Mouse (Mus musculus) retina, adult 2 months (tissue): Measurements from ENCODE around the gene Nat8f1.
"Not testable (repeated sequence)": the region's sequence is repeated elsewhere in the genome, so short reads cannot be mapped to it uniquely, and the experiment has no call there.

Experiments
- DNase-seq: peaks from one replicate; pipeline ENCODE4 v3.0.0-alpha.2; 2012; ENCODE audit warnings: low read depth, low spot score

The Nat8f1 gene

DNA sequence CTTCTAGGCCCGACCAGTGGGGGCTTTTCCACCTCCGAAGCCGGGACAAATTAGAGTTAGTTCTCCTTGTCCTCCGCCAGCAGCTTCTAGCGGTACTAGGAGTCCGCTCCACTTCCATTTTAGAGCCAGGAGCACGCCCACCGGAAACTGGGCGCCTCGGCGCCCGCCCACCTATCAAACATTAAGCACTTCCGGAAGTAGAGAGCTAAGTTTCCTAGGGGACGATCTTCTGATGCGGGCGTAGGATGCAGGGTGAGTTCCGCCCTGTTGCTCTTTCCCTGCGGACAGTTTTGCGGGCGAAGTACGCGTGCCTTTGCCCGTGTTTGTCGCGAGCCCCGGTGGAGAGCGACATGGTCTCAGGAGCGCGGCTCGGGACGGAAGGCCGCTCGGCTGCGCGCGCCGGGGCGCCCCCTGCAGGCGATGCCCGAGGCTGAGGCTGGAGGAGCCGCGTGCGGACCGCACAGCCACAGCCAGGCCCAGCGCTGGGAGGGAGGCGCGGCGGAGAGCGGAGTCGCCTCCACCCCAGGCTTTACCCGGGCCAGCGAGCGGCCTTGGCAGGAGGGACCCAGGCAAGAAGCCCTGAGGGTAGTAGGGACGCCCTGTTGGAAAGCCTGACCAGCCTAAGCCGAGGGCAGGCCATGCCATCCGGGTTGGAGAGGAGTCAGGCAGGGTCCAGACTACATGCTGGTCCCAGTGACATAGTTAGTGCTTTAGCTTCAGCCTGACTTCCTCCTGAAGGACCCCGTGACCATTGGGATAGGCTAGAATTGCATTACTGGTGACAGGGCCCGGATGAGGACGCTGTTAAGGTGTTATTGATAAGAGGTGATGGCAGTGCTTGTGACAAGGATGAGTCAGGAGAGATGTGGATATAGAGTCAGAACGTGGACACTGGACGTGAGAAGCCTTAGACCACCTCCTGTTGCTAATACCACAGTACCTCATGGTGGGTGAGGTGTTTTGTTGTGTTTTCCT is at the start of gene Nat8f1:
Gene Nat8f1 (minus strand): TSS at position 149 of the 975 bp plus-strand sequence.
- peak; percentile 73 for DNase-seq

DNA sequence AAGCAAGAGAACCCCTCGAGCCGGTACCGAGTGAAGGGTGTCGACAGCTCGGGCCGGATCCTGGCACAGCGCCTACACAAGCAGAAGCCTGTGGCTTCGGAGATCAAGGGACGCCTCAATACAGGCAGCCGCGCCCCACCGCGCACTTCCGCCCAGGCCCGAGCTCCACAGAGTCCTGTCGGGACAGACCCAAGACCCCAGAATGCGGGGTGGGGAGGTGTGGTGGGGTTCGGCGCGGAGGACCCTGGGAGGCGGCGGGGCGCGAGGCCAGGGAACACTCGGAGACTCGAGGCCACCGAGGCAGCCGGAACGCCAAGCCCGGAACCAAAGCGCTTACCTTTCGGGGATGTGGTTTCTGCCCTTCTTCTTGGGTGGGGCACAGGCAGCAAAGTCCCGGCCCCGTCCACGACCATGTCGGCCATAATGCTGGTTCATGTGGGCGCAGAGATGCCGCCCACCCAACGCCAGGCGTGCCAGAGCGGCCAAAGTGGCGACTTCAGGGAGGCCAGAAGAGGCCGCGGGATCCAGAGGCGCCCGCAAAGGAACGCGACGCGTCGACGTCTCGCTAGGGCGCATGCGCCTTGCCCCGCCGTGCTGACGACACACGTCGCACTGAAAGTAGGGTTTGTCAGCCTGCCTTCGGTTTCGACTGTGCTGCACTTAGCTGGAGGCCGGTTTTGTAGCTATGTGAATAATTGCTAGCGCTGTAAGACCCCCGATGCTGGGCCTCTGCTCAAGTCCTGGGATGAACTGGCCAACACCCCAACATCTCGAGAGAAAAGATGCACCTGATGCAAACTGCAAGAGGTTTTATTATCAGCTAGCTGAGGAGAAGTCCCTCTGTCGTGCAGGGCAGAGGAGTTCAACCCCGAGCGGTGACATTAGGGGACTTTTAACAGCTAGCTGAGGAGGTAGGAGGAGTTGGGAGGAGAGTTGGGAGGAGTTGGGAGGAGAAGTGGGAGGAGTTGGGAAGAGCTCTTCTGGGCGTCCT is 45.9 kb upstream of the Nat8f1 start, which contains the start of gene Dusp11:
Gene Dusp11 (minus strand): TSS at position 567 of the 991 bp plus-strand sequence.
- DNase-seq = peak; percentile 78

DNA sequence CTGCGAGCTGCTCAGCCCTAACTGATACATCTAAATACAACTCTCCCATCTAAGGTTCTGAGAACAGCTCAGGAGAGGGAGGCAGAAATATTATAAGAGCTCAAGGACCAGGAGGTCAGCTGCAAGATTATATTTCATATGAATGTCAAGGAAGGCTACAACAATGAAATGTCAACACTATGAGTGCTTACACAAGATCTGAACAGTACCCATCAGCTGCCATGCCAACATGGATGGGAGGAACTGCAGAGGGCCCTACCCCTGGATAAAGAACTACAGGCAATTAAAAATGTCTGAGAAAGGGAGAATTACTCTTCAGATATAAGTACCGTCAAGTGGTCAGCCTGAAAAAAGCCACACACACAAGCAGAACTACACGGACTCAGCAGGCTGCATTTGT is 42.1 kb upstream of the Nat8f1 start:
- DNase-seq = no peak

DNA sequence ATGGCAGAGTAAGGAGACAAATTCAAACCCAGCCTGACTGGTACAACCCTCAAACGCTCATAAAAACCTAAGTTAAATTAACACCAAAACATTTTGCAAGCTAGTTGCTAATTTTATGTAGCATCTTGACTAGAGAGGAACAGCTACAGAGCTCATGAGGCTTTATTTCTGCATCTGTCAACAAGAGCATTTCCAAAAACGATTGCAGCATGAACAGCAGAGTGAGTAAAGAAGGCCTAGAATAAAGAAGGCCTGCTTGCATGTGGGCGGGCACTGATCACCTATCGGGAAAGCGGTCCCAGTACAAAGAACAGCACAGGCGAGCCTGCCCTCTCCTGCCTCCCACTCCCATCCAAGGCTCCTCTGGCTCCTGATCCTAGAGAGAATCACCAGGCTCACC is 33.1 kb upstream of the Nat8f1 start:
- DNase-seq = no peak

DNA sequence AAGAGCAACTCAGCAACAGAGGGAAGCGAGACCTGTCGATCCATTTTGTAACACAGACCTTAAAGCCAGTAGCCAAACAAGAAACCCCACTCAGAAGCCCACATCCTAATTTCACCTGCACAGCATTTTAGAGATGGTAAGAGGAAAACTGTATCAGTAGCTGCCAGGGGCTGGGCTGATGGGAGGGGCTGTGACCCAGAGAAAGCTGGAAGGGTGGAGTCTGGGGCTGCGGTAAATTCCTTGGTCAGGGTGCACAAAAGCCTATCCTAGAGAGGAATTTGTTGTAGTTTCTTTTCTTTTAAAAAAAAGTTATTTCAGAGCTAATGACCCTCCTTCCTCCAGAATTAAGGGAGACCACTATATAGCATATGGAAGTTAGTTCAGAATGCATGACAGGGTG is 27.0 kb upstream of the Nat8f1 start:
- DNase-seq = no peak

DNA sequence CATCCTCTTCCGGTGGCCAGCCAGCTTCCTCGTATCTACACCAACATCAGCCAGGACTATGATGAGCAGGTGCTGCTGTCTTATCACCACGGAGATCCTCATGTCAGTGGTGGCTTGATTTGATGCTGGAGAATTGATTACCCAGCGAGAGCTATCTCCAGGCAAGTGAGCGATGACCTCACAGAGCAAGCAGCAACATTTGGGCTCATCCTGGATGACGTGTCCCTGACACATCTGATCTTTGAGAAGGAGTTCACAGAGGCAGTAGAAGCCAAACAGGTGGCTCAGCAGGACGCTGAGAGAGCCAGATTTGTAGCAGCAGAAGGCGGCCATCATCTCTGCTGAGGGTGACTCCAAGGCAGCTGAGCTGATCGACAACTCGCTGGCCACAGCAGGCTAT is 23.2 kb upstream of the Nat8f1 start:
- DNase-seq = no peak

DNA sequence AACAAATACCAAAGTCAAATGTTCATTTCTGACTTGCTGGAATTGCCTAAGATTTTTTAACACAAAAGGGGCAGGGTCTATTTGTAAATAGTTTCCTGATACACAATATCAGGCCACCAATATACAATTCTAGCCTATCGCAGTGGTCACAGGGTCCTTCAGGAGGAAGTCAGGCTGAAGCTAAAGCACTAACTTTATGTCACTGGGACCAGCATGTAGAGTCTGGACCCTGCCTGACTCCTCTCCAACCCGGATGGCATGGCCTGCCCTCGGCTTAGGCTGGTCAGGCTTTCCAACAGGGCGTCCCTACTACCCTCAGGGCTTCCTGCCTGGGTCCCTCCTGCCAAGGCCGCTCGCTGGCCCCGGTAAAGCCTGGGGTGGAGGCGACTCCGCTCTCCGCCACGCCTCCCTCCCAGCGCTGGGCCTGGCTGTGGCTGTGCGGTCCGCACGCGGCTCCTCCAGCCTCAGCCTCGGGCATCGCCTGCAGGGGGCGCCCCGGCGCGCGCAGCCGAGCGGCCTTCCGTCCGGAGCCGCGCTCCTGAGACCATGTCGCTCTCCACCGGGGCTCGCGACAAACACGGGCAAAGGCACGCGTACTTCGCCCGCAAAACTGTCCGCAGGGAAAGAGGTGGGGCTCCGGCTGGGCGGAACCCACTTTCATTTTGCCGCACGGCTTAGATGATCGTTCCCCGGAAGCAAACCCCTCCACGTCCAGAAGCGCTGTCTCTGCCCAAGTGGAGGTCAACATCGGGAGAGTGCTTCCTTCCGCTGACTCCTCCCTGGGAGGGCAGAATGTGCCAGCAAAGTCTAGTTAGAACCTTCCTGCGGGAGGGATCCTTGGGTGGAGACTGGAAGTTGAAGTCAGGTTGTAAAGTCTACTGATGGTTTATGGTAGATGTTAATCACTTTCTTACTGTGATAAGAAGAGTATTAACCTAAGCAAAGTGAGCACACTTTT is 21.3 kb upstream of the Nat8f1 start:
- not testable (repeated sequence) for DNase-seq

DNA sequence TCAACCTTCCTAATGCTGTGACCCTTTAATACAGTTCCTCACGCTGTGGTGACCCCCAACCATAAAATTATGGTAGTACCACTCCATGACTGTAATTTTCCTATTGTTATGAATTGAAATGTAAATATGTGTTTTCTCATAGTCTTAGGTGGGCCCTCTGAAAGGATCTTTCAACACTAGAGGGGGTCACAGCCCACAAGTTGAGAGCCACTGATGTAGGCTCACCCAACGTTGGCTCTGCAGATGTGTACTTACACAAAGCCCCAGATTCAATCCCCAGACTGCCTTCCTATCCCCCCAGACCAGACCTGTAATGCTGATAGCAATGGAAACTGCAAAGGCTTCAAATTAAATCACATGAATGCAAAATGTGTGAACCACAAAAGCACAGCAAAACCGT is 20.2 kb upstream of the Nat8f1 start:
- no peak for DNase-seq

DNA sequence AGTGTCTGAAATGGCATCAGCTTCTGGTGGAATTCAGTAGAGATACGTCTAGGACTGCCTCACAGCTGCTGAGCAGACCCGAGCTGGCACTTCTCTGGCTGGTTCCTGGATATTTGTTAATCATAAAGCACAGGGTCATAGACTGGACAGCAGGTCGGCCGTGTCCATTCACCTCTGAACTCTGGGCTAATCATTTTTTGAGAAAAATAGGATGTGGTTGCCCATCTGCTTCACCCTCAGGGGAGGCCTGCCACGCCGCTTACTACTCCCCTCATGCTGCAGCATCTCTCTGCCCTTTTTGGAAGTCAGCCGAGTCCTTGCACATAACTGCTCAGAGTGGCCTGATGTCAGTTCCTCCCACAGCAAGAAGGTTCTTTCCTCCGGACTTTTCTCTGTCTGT is 18.6 kb upstream of the Nat8f1 start:
- no peak for DNase-seq

DNA sequence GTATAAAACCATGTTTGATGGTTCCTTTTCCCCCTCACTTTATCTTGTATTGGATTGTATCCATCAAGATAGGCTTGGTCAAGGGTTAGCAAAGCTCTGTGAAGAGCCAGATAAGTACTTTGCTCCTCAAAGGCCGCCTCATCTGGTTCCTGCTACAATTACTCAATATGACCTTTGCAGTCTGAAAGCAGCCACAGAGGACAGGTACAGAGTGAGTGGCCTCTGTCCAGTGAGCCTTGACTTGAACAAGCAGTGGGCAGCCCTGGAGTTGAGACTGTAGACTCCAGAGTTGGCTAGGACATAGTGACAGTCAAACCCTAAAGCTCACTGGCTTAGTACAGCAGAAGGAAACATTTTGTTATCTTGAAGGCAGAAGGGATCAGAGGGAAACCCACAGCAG is 13.8 kb upstream of the Nat8f1 start:
- no peak for DNase-seq

DNA sequence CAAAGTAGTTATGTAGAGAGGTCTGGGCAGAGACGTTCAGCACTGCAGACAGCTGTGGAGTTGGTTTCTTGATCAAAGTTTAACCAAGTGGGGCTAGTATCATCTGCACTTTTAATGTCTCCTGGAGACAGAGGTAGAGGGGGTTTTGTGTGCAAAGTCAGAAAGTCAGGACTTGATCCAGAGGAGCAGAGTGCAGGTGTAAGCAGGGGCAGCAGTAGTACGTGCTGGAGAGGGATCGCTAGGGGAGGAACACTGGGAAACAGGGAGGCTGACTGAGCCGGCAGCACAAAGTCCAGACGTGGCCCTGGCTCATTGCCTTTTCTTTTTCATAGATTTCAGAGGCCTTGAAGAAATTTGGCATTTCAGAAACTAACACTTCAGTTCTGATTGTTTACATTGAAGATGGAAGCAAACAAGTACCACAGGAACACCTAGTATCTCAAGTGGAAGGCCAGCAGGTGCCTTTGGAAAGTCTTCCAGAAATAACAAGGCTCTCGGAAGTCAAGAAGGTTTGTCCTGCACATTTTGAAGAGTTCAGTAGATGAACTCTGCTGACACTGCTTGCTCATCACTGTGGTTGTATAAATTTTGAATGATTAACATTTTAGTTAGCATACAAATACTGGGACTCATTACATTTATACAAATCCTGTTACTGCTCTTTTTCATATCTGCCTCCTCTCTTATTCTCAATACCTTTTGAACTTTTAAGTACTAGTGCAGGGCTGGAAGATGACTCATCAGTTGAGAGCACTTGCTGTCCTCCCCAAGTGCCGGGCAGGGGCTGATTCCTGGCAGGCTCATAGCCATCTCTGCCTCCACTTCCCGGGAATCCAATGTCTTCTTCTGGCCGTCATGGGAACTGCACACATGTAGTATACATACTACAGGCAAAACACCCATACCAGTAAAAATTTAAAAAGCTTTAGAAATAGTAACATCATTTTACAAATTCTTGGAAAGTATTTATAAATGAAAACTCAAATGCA is 12.3 kb upstream of the Nat8f1 start:
- no peak for DNase-seq

DNA sequence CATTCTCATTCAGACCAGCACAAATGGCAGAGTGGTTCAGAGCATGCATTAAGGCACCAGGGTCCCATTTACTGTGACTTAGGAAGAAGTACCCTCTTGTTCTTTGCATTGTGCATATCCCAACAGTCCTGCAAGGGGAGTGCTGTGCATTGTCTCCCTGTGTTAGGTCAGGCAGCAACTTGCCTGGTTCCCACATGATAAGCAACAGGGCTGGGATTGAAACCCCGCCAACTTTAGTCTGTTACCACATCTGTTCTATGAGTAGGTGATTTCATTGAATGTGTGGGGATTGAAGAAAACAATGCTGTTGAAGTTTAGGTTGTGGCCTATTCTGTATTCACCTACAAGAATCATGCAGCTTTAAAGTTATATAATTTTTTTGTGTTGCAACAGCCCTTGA is 11.2 kb upstream of the Nat8f1 start:
- DNase-seq = no peak

DNA sequence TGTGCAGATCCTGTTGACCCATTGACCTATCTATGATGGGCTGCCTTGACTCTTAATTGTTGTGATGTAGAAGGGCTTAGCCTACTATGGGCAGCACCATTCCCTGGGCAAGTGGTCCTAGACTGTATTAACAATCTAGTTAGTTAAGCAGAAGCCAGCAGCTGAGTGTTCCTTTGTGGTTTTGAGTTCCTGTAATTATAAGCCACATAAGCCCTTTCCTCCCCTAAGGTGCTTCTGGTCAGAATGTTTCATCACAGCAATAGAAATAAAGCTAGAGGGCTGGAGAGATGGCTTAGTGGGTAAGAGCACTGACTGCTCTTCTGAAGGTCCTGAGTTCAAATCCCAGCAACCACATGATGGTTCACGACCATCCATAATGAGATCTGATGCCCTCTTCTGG is 8.2 kb upstream of the Nat8f1 start:
- no peak for DNase-seq

DNA sequence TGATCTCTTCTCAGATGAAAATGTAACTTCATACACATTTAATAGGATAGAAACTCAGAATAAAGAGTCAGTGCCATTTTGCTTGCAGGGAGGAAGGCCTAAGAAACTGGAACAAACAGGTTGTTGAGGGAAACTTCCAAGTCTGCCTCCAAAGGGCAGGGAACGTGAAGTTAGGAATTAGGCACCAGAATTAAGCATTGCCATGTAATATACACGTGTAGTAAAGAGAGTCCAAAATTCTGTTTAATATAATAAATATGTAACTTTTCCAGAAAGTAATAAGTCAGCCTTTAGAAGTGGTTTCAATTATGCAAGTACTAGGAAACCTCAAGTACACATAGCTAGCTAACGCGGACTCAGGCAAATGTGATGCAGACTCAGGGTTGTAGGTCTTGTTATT is 3.9 kb upstream of the Nat8f1 start:
- no peak for DNase-seq

DNA sequence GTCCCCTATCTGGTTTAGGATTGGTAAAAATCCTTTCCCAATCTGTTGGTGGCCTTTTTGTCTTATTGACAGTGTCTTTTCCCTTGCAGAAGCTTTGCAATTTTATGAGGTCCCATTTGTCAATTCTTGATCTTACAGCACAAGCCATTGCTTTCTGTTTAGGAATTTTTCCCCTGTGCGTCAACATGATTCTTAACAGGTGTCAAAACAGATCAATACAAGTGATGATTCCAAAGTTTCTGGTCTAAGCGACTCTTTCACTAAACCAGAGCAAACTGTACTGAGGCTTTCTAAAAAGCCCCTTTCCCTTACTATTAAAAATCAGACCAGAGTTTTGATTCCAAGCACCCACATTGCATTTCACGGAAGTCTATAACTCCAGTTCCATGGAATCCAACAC is 2.9 kb upstream of the Nat8f1 start:
- DNase-seq = not testable (repeated sequence)

DNA sequence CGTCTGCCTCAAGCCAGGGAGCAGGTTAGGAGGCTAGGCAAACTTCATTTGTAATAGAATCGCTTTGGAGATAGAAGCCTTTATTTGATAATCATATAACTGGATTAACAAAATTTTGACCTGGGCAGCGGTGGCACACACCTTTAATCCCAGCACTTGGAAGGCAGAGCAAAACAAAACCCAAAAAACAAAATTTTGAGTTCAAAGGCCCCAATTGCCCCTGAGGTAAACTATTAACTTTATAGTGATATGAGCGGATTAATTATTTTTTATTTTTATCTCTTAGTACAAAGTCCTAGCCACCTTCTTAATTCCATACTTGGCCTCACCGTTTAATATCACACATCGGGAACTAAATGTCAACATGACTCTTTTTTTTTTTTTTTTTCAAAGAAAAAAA is 1.1 kb upstream of the Nat8f1 start:
- DNase-seq = no peak

DNA sequence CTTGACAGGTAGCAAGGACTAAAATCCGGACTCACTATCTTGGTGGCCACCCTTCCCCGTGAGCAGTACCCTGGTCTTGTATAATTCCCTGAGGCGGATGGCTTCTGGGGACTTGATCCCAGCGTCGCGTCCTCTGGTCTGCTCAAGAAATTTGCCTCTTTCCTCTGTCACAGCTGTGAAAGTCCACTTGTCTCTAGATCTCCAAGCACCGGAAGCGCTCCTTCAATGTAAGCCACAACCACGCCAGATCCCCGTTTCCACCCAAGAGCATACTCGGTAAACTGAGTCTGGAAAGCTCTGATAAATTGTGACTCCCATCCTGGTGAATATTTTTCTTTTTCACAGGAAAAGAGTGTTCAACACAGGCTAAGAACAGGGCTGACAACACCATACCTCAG is 347 bp downstream of the Nat8f1 start:
- no peak for DNase-seq

DNA sequence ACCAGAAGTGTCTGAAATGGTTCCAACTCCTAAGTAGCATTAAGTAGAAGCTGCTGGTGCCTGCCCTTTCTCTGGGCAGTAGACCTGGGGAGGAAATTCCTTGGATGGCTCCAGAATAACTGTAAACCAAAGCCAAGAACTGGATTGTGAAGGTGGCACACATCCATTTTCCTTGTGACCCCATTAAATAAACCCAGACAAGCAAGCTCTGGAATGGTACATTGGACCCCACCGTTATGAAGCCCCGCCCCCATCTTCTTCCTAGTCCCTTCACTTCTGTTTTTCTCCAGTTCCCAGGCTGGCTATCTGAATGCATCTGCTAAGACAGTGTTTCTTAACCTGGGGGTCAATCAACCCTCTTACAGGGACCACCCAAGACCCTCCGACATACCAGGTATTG is 3.9 kb downstream of the Nat8f1 start, which contains the start of gene Tprkb:
Gene Tprkb (plus strand): TSS at position 279 of the 400 bp plus-strand sequence.
- DNase-seq = no peak

DNA sequence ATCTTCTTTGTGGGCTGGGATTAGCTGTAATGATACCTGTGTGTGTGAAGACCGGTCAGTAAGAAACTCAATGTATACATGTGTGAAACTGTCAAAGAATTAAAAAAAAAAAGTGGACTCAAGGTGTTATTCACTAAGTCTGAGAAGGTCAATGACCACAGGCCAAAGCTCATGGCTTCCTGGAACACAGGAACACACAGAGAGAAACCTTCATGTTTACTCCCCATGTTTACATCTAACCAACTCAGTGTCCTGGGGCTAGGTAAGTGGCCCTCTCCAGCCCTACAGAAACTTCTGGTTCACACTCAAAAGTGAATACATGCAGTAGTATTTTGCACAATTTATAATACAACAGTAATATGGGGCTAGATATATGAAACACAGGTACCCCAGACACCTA is 5.8 kb downstream of the Nat8f1 start:
- DNase-seq = no peak

DNA sequence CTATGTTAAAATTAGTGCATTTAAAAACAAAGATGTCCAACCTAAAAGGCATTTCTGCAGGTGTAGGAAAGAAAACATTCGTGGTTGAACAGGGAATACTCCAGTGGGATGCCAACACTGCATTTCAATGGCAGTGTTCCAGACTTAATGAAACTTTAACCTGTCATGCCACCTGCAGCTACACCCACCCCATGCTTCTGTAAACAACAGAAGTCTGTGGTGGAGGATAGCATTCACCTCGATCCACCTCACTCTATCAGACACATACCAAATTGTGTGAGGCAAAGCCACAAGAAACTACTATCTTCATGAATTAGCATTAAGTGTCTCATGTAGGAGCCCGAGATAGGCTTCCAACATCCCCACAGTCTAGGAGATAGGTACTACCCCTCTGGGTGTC is 7.1 kb downstream of the Nat8f1 start:
- no peak for DNase-seq
